Mouse (Mus musculus): Measurements from ENCODE around the gene Arhgap18. TPM values are rescaled to one million over a fixed set of nuclear protein-coding genes. Genes with fewer than 3 reads are reported as not detected.

Gene Arhgap18
- 2.3 and 2.4 TPM in 2 replicates for polyA plus RNA-seq (2012; rRNA removed)

DNA sequence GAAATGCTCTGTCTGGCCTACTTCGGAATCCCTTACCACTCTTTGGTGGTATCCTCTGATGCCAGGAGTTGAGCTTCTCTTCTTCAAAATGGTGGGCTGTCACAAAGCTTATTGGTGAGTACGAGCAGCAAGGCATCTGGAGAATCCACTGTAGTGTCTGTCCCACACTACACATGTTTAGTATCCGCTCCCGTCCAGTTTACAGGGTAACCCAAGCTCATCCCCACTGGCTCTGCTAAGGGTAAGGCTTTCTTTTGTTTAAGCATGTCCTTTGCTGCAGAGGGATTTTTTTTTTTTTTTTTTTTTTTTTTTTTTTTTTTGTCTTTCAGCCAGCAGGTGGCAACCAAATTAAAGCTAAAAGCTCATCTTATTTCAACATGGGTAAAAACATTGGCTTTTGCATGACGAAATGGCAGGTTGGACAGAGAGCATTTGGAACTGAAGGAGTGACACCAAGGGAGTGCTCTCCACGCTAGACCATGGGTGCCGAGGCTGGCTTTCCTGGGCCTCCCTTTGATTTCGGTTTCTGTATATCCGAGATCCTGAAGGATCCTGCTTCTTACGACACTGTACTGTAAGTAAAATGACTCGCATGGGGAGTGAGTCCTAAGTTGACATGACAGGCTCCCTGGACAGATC, at the start of gene Arhgap18:
Arhgap18 (plus strand) TSS at position 493 of the 639 bp plus-strand sequence.
- no peaks in the 10 kb centered on the region for H3K27me3 ChIP-seq (ENCODE audit: control insufficient read depth, insufficient read depth, low read length)
- WGBS = 76% methylated on average over 11 of the region's 11 CpGs
- TF ChIP-seq POLR2A (IDR thresholded peaks at IDR 0.05; ENCODE audit: control insufficient read depth, extremely low read depth, insufficient read depth, low read length, poor library complexity) = no peak
- TF ChIP-seq CTCF (IDR thresholded peaks at IDR 0.05; ENCODE audit: borderline replicate concordance, control insufficient read depth, extremely low read depth, insufficient read depth, low read length, poor library complexity) = no peak
- no peaks in the 10 kb centered on the region for H3K4me1 ChIP-seq (replicated peaks; ENCODE audit: control insufficient read depth, insufficient read depth, low read length)
- no peak for DNase-seq
- no peak within 1 kb of the TSS for H3K27ac ChIP-seq (ENCODE audit: control insufficient read depth, insufficient read depth, low read length)
- H3K4me3 ChIP-seq (ENCODE audit: control insufficient read depth, insufficient read depth, low read length) = no peak within 1 kb of the TSS
- no peaks in the 10 kb centered on the region for H3K36me3 ChIP-seq (ENCODE audit: control insufficient read depth, insufficient read depth, low read length)

DNA sequence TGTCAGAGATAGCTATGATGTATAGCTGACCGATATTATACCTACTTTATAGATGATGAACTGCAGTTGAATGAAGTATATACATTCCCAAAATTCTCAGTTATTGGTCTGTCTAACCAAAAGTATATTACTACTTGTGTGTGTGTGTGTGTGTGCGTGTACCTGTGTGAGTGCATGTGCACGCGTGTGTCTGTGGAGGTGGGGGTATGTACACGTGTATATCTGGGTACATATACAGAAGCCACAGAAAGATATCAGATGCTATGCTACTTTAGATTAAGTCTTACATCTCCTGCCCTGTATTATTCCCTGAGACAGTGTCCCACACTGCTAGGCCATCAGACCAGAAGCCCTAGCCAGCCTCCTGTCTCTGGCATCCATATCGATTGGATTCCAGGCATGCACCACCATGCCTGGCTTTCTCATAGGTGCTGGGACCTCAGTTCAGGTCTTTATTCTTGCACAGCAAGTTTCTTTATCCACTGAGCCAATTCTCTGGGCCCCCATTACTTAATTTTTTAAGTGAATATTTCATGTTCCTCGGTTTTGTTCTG, 42.7 kb upstream of the Arhgap18 start:
- WGBS = 96% methylated on average over 7 of the region's 7 CpGs

DNA sequence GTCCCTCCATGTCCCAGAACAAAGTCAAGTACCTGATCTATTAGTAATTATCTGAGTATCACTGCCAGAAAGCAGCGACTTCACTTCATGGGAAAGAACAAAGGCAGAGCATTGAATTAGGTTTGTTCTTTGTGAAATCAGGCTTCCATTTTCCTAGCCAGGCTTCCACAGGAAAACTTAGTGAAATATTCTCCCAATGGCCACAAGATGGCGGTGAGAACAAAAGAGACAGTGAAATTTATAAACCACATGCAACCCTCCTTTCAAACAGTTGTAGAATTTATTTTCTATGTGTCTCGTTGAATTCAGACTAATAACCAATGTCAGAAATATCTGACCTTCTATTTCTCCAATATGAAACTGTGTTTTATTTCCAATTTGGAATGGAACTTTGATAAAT, 42.2 kb upstream of the Arhgap18 start:
- Histone ChIP-seq H3K36me3 (ENCODE audit: control insufficient read depth, insufficient read depth, low read length) (no peaks in the 10 kb centered on the region), H3K4me3 (ENCODE audit: control insufficient read depth, insufficient read depth, low read length) (no peak overlapping the region), H3K27ac (ENCODE audit: control insufficient read depth, insufficient read depth, low read length) (no peak overlapping the region), H3K4me1 (replicated peaks; ENCODE audit: control insufficient read depth, insufficient read depth, low read length) (no peaks in the 10 kb centered on the region), H3K27me3 (ENCODE audit: control insufficient read depth, insufficient read depth, low read length) (no peaks in the 10 kb centered on the region)
- DNase-seq = peak; percentile 31
- no peak for TF ChIP-seq CTCF (IDR thresholded peaks at IDR 0.05; ENCODE audit: borderline replicate concordance, control insufficient read depth, extremely low read depth, insufficient read depth, low read length, poor library complexity)
- no peak for TF ChIP-seq POLR2A (IDR thresholded peaks at IDR 0.05; ENCODE audit: control insufficient read depth, extremely low read depth, insufficient read depth, low read length, poor library complexity)
- 7% methylated on average over 3 of the region's 3 CpGs for WGBS

More for the DNA sequence above, 42.7 kb upstream of the Arhgap18 start:
- TF ChIP-seq POLR2A (IDR thresholded peaks at IDR 0.05; ENCODE audit: control insufficient read depth, extremely low read depth, insufficient read depth, low read length, poor library complexity) = no peak
- no peak for TF ChIP-seq CTCF (IDR thresholded peaks at IDR 0.05; ENCODE audit: borderline replicate concordance, control insufficient read depth, extremely low read depth, insufficient read depth, low read length, poor library complexity)
- no peaks in the 10 kb centered on the region for H3K36me3 ChIP-seq (ENCODE audit: control insufficient read depth, insufficient read depth, low read length)
- H3K27me3 ChIP-seq (ENCODE audit: control insufficient read depth, insufficient read depth, low read length) = no peaks in the 10 kb centered on the region
- DNase-seq = no peak
- no peak overlapping the region for H3K27ac ChIP-seq (ENCODE audit: control insufficient read depth, insufficient read depth, low read length)
- H3K4me1 ChIP-seq (replicated peaks; ENCODE audit: control insufficient read depth, insufficient read depth, low read length) = no peaks in the 10 kb centered on the region
- no peak overlapping the region for H3K4me3 ChIP-seq (ENCODE audit: control insufficient read depth, insufficient read depth, low read length)

DNA sequence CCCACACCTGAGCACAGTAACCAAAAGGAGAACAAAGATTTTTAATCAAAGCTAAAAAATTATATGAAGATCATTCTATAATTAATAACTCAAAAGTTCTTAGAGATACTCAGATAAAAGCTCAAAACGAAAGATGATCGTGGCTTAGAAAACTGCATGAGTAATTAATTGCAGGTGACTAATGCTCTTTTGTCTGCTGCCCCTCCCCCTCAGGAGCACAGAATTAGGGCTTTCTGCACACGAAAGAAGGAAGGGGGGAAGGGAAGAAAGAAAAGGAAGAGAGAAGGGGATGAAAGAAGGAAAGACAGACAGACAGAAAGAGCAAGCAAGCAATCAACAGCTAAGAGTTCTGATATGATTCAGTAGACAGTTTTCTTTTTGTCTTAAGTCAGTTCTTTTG, 39.2 kb upstream of the Arhgap18 start:
- peaks cover 3% of the 10 kb centered on the region for H3K4me1 ChIP-seq (replicated peaks; ENCODE audit: control insufficient read depth, insufficient read depth, low read length)
- H3K27ac ChIP-seq (ENCODE audit: control insufficient read depth, insufficient read depth, low read length) = no peak overlapping the region
- no peak for TF ChIP-seq CTCF (IDR thresholded peaks at IDR 0.05; ENCODE audit: borderline replicate concordance, control insufficient read depth, extremely low read depth, insufficient read depth, low read length, poor library complexity)
- TF ChIP-seq POLR2A (IDR thresholded peaks at IDR 0.05; ENCODE audit: control insufficient read depth, extremely low read depth, insufficient read depth, low read length, poor library complexity) = no peak
- H3K4me3 ChIP-seq (ENCODE audit: control insufficient read depth, insufficient read depth, low read length) = no peak overlapping the region
- H3K36me3 ChIP-seq (ENCODE audit: control insufficient read depth, insufficient read depth, low read length) = no peaks in the 10 kb centered on the region
- no peak for DNase-seq
- WGBS = 65% methylated on average over 3 of the region's 3 CpGs
- no peaks in the 10 kb centered on the region for H3K27me3 ChIP-seq (ENCODE audit: control insufficient read depth, insufficient read depth, low read length)

DNA sequence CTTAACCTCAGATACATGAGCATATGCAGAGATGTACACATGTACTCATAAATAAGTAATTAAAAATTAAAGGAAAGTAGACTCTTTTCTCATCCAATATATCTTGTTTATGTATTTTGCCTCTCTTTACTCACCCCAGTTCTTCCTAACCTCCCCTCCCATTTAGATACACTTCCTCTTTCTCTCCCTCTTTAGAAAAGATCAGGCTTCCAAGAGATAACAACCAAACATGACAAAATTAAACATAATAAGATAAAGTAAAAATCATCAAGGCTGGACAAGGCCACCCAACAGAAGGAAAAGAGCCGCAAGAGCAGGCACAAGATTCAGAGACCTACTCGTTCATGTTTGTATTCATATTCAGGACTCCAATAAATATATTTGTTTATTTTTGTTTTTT, 28.5 kb upstream of the Arhgap18 start:
- Histone ChIP-seq H3K27ac (ENCODE audit: control insufficient read depth, insufficient read depth, low read length) (no peak overlapping the region), H3K4me1 (replicated peaks; ENCODE audit: control insufficient read depth, insufficient read depth, low read length) (no peaks in the 10 kb centered on the region), H3K4me3 (ENCODE audit: control insufficient read depth, insufficient read depth, low read length) (no peak overlapping the region), H3K27me3 (ENCODE audit: control insufficient read depth, insufficient read depth, low read length) (no peaks in the 10 kb centered on the region), H3K36me3 (ENCODE audit: control insufficient read depth, insufficient read depth, low read length) (no peaks in the 10 kb centered on the region)
- no peak for DNase-seq
- no peak for TF ChIP-seq CTCF (IDR thresholded peaks at IDR 0.05; ENCODE audit: borderline replicate concordance, control insufficient read depth, extremely low read depth, insufficient read depth, low read length, poor library complexity)
- no peak for TF ChIP-seq POLR2A (IDR thresholded peaks at IDR 0.05; ENCODE audit: control insufficient read depth, extremely low read depth, insufficient read depth, low read length, poor library complexity)
- WGBS = 96% methylated on average over 2 of the region's 2 CpGs

DNA sequence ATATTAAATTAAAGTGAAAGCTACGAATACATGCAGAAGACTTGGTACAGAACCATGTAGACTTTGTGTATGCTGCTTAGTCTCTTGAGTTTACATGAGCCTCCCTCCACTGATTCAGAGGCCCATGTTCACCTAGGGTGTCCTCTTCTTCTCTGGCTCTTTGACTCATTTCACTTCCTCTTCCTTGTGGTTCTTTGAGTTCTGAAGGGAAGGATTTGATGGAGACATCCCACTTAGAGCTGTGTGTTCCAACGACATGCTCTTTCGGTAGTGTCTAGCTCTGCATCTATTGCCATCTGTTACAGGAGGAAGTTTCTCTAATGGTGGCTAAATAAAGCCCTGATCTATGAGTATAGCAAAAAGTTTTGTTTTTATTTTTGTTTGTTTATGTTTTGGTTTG, 28.0 kb upstream of the Arhgap18 start:
- TF ChIP-seq CTCF (IDR thresholded peaks at IDR 0.05; ENCODE audit: borderline replicate concordance, control insufficient read depth, extremely low read depth, insufficient read depth, low read length, poor library complexity) (no peak), POLR2A (IDR thresholded peaks at IDR 0.05; ENCODE audit: control insufficient read depth, extremely low read depth, insufficient read depth, low read length, poor library complexity) (no peak)
- Histone ChIP-seq H3K36me3 (ENCODE audit: control insufficient read depth, insufficient read depth, low read length) (no peaks in the 10 kb centered on the region), H3K27ac (ENCODE audit: control insufficient read depth, insufficient read depth, low read length) (no peak overlapping the region), H3K4me1 (replicated peaks; ENCODE audit: control insufficient read depth, insufficient read depth, low read length) (no peaks in the 10 kb centered on the region), H3K4me3 (ENCODE audit: control insufficient read depth, insufficient read depth, low read length) (no peak overlapping the region), H3K27me3 (ENCODE audit: control insufficient read depth, insufficient read depth, low read length) (no peaks in the 10 kb centered on the region)
- WGBS = 88% methylated on average over 3 of the region's 3 CpGs
- no peak for DNase-seq
